Mouse (Mus musculus) gastrocnemius, postnatal 25 days (tissue): ENCODE measurements around the gene Lrrc28. TPM values are rescaled to one million over a fixed set of nuclear protein-coding genes. Genes with fewer than 3 reads are reported as not detected.
A peak's percentile ranks its signal among the peaks of the same experiment; 100 is the strongest.

ENCODE experiments used
- DNase-seq: peaks from one replicate; pipeline ENCODE4 v3.0.0; 2022
- long read RNA-seq, 2 experiments: library from polyadenylated mRNA; stranded (forward); transcript quantifications; one replicate each; pipeline ENCODE4 v2.0.0; 2021
- total RNA-seq, 2 experiments: library from RNA; stranded (reverse); gene quantifications; 1 replicate in 1 of 2; 2 replicates in 1 of 2; pipeline ENCODE4 v1.2.3; 2021

Lrrc28 gene
- 10 to 100 TPM; 19.2 to 25.1 TPM for total RNA-seq
- long read RNA-seq, experiment 1, partial matches to known transcripts = 1 of 19 reads
- long read RNA-seq, experiment 1, other reads (novel, unspliced or antisense) = 14 of 19 reads
- long read RNA-seq, experiment 2, partial matches to known transcripts = 2 of 25 reads
- long read RNA-seq, experiment 2, other reads (novel, unspliced or antisense) = 21 of 25 reads

- DNase-seq = peak; percentile 99
Measured at GRCm38 (mm10) chr7:67644833-67645680, at the start of gene Lrrc28. Lrrc28 (minus strand) TSS chr7:67645268.

DNA sequence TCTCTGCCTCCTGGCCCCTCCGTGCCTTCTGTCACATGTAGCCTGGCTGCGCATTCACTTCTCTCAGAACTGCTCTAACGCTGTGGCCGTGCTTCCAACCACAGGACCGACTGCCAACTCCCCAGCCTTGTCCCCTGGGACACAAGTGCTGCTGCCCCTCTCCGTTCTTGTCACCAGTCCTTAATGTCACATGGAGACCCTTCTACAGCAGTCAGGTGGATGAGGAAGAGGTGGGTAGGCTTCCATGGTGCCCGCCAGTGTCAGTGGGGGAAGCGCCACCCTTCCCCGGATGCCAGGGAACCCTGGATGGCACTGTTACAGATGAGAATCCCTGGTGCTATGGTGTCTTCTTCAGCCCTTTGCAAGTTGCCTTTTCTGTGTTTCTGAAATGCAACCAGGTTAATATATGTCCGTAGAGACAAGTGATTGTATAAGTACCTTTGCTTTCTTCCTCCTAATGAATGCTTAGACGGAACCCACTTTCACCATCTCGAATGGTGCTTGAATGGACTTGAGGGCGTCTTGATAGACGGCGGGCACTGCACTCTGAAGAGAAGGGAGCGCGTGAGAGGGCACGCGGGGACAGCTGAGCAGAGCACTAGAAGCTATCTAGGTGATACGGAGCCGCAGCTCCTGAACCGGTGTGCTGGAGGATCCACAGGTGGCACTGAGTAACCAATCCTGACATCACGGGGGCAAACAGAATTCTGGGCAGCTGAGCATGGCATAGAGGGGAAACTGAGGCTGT lies 47.9 kb upstream of the Lrrc28 start:
- no peak for DNase-seq

GRCm38 (mm10) chr7:67692141-67692540 lies 47.1 kb upstream of the Lrrc28 start:
- no peak for DNase-seq

DNA sequence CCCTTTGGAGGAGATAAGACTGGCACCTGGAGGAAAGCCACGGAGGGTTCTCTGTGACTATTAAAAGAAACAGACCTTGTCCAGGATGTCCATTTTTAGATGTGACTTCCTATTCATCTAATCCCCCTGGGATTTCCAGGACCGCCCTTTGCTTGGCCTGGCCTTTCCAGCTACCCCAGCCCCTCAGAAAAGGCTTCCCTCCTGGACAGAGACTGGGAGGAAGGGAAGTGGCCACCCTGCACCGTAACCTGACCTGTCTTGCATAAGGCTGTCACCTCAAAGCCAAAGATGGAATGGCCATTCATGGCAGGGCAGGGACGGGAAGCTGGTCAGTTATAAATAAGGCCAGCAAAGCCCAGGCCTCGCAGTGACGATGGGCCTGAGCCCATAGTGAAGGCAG lies 46.0 kb upstream of the Lrrc28 start:
- peak; percentile 71 for DNase-seq

GRCm38 (mm10) chr7:67689793-67690192 lies 44.7 kb upstream of the Lrrc28 start:
- no peak for DNase-seq

DNA sequence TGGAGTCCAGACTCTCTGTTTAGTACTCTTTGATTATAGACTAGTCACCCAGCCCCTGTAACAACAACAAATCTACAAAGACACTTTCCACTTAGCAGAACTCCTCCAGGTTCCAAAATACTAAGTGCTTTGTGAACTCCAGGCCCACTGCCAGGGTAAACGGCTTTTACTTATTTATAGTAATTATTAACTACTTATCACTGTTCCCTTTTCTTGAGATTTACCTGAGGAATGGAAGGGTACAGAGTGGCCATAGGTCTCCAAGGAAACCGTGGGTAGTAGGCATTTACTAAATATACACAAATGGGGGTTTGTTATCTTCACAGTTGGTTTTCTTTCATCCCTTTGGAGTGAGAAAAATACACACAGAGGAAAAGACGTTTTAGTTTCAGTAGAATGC lies 43.2 kb upstream of the Lrrc28 start:
- no peak for DNase-seq

- DNase-seq = no peak
Measured at GRCm38 (mm10) chr7:67686545-67686944, 41.5 kb upstream of the Lrrc28 start.

DNA sequence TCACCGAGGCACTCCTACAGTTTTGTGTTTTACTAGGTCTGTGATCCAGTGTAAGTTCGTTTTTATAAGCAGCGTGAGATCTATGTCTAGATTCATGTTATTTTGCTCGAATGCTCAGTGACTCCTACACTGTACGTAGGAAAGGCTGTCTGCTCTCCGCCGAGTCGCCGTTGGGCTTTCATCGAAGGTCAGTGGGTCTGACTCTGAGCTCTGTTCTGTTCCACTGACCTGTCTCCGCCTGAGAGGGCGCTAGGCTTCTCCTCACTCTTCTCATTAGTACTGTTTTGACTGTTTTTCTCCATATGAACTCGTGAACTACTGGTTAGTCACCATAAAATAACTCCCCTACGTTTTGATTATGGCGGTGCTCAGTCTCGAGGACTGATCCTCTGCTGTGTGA lies 37.9 kb upstream of the Lrrc28 start:
- DNase-seq = no peak

DNA sequence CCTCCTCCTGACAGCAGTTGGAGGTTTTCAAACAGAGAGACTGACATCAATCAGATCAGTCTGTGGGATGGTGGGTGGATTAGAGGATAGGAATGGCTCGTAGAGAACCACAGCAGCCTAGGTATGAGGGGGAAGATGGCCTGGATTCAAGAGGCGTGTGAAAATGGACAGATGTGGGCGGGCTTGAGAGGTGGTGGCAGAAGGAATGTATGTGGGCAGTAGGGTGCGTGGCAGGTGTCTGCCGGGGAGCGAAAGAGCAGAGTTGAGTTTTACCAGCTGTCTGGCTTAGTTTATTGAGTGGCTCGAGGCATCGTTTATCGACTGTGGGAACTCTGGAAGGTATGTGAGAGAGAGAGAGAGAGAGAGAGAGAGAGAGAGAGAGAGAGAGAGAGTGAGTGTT lies 36.0 kb upstream of the Lrrc28 start:
- no peak for DNase-seq

DNA sequence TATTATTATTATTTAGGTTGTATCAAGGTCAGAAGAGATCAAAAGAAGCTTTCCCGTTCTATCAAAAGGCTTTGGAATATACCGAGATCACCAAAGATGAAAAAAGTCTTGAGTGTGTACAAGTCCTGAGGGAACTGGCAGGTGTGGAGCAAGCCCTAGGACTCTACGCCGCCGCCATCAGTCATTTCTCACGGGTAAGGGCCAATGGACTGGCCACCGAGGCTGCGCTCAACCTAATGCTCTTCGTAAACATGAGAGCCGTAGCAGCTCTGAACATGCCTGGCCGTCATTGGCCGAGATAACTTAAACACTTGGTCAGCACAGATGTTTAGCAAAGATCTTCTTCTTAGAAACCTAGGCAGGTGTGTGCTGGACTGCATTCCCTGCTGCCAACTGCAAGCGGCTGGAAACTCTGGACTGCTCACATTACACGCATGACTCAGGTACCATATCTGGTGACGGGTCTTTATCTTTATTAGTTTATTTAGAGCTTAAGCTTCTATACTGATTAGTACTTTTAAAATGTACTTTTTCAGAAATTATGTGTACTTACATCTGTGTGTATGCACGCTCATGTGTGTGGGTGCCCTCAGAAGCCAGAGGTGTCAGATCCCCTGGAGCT lies 33.9 kb upstream of the Lrrc28 start:
- DNase-seq = no peak

DNA sequence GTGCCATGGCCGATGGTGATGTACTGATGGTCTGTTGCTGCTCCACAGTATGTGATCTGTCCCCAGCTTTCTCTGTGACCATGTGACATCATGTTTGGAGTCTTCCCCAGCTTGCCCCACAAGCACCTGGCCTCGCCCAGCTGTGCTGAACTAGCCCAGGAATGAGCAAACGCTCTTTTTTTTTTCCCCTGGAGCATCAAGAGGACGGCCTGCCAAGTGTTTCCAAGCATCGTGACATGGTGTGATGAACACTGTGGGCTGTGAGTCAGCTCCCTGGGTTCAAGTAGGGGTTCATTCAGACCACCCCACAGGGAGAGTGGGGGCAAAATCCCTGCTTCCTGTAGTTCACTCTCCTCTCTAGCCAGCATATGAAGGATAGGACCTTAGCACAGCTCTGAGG lies 28.6 kb upstream of the Lrrc28 start:
- peak; percentile 8 for DNase-seq

DNA sequence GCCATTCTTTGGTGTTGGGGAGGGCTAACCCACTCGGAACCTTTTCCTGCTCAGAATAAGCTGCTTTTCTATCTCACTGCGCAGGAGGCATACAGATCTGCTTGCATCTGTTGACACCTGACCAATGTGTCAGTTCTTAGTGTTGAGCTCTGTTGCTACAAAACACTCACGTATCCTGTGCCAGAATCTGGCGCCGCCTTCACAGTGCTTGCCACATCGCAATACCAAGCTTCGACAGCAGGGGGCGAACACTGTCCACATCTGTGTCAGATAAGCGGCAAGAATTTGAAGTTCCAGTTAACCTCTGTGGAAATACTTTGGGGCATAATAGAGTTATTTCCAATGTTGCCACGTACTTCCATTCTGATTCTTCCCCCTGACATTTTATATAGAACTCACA lies 27.6 kb upstream of the Lrrc28 start:
- DNase-seq = peak; percentile 88

DNA sequence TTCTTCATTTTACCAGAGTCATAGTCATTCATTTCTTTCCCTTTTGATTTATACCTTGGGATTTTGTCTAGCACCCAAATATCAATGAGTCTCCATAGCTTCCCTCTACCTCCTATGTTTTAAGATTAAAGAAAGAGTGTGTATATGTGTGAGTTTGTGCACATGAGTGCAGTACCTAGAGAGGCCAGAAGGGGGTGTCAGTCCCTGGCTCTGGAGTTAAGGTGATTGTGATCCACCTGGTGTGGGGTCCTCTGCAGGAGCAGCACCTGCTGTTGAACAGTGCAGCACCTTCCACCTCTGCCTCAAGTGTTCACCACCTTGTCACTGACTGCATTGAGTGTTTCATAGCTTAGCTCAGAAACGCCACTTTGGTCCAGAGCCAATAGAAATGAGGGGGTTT lies 25.9 kb upstream of the Lrrc28 start:
- DNase-seq = no peak

GRCm38 (mm10) chr7:67663981-67664694 lies 19.1 kb upstream of the Lrrc28 start:
- DNase-seq = no peak

GRCm38 (mm10) chr7:67662424-67662823 lies 17.4 kb upstream of the Lrrc28 start:
- no peak for DNase-seq

GRCm38 (mm10) chr7:67658110-67658509 lies 13.0 kb upstream of the Lrrc28 start:
- no peak for DNase-seq

DNA sequence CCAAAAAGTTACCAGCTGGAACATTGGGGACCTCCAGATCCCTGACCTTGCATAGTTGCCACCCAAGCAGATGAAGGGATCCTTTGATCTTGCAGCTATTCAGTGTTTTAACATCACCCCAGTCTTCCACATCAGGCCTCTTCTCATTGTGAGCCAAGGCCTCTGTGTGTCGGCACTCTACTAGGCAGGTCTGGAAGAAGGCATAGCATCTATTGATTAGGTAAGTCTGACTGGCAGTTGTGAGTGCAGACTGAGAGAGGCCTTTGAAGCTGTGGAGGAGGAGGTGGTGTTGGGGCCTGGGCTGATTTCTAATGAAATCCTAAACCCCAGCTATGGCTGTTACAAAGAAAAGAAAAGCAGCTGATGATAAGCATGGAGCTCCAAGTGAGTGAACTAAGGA lies 10.1 kb upstream of the Lrrc28 start:
- DNase-seq = no peak

GRCm38 (mm10) chr7:67654668-67655067 lies 9.6 kb upstream of the Lrrc28 start:
- DNase-seq = no peak

- no peak for DNase-seq
Measured at GRCm38 (mm10) chr7:67652211-67652610, 7.1 kb upstream of the Lrrc28 start.

DNA sequence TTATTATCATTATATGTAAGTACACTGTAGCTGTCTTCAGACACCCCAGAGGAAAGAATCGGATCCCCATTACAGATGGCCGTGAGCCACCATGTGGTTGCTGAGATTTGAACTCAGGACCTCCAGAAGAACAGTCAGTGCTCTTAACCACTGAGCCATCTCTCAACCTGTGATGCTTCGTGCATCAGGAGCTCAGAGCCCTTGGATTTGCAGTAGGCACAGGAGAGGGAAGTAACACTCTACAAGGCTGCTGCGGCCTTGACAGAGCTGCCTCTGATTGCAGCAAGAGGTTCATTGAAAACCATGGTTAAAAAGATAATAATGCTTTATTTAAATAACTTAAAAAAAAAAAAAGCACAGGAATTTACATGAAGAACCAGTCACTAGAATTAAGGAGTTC lies 3.3 kb upstream of the Lrrc28 start:
- no peak for DNase-seq

GRCm38 (mm10) chr7:67647277-67647676 lies 2.2 kb upstream of the Lrrc28 start, which contains the start of gene Ttc23:
Ttc23 (plus strand) TSS chr7:67647410.
- DNase-seq = no peak

GRCm38 (mm10) chr7:67646131-67646530 lies 1.1 kb upstream of the Lrrc28 start:
- no peak for DNase-seq
